18 mouse cellular contexts compared by ENCODE assay signal in genomic region chr2:15087308-15087707, GRCm38 (mm10).
"Had no signal": no experiment of that assay in that cellular context is flagged by ENCODE, and none has a peak within 500 bp of the region (broad histone marks: within the 10 kb centered on the region; RNA-seq: fewer than 3 reads in every experiment).

No protein-coding gene starts in this region.

- H3K27me3 ChIP-seq: limb, embryonic 15.5 days; liver, embryonic 12.5 days; neural tube, embryonic 13.5 days; neural tube, embryonic 15.5 days had no signal

- ATAC-seq: liver, embryonic 12.5 days; midbrain, embryonic 16.5 days had no signal

- H3K4me2 ChIP-seq: limb, embryonic 15.5 days; liver, embryonic 12.5 days; lung, embryonic 14.5 days; neural tube, embryonic 13.5 days; neural tube, embryonic 15.5 days had no signal

- H3K4me3 ChIP-seq: limb, embryonic 15.5 days; liver, embryonic 12.5 days; midbrain, embryonic 10.5 days; myocyte; neural tube, embryonic 13.5 days; neural tube, embryonic 15.5 days had no signal

- H3K4me1 ChIP-seq: limb, embryonic 15.5 days; midbrain, embryonic 10.5 days; neural tube, embryonic 13.5 days; neural tube, embryonic 15.5 days had no signal

- H3K9me3 ChIP-seq: limb, embryonic 15.5 days; liver, embryonic 12.5 days; neural tube, embryonic 13.5 days; neural tube, embryonic 15.5 days had no signal

- H3K9ac ChIP-seq: limb, embryonic 15.5 days; liver, embryonic 12.5 days; liver, embryonic 14.5 days; lung, embryonic 14.5 days; neural tube, embryonic 13.5 days; neural tube, embryonic 15.5 days had no signal

- DNase-seq: lung, embryonic 14.5 days; midbrain, embryonic 14.5 days; retina, postnatal 1 day; right cerebral cortex, adult 18-20 months; right cerebral cortex, postnatal 25 days; right cerebral cortex, postnatal 4 days; spleen, adult 18-20 months; thymus, adult 18-20 months; thymus, postnatal 14 days; thymus, postnatal 36 days had no signal

- H3K27ac ChIP-seq: limb, embryonic 15.5 days; liver, embryonic 12.5 days; liver, embryonic 14.5 days; midbrain, embryonic 10.5 days; neural tube, embryonic 13.5 days; neural tube, embryonic 15.5 days had no signal
